Mouse (Mus musculus) stomach, postnatal 0 days (tissue): ENCODE measurements at regions not wholly inside any gene's neighbourhood (a gene's known extent, or its start where the extent isn't known, plus 50 kb on each side); places are given as distances from the start of the nearest gene placed in this dataset.

Experiments
- ATAC-seq: fragments of 200-750 bp; cut with Nextera tagmentation; 2 replicates; pipeline ENCODE4 v1.8.0; 2017; ENCODE audit not compliant: low FRiP score, low TSS enrichment
- DNase-seq: peaks from one replicate; pipeline ENCODE4 v3.0.0-alpha.2; 2016; ENCODE audit warnings: low spot score
- H3K27ac ChIP-seq: fragments of 300-500 bp; sonication (generic); replicated peaks from 2 replicates; pipeline ENCODE4 v1.5.1; 2014; ENCODE audit warnings: mild to moderate bottlenecking, control low read depth
- H3K27me3 ChIP-seq: fragments of 300-500 bp; sonication (generic); 2 replicates; pipeline ENCODE4 v1.6.1; 2014; ENCODE audit warnings: low read length; ENCODE audit not compliant: control insufficient read depth, insufficient read depth
- H3K36me3 ChIP-seq: fragments of 300-500 bp; sonication (generic); 2 replicates; pipeline ENCODE4 v1.6.1; 2014; ENCODE audit warnings: low read length, mixed read lengths; ENCODE audit not compliant: control insufficient read depth, insufficient read depth
- H3K4me1 ChIP-seq: fragments of 300-500 bp; sonication (generic); replicated peaks from 2 replicates; pipeline ENCODE4 v1.6.1; 2014; ENCODE audit warnings: antibody characterized with exemption; ENCODE audit not compliant: control insufficient read depth, insufficient read depth
- H3K4me2 ChIP-seq: fragments of 300-500 bp; sonication (generic); replicated peaks from 2 replicates; pipeline ENCODE4 v1.6.1; 2014; ENCODE audit warnings: low read depth, mild to moderate bottlenecking, control low read depth, moderate library complexity
- H3K4me3 ChIP-seq: fragments of 300-500 bp; sonication (generic); 2 replicates; pipeline ENCODE4 v1.5.1; 2014; ENCODE audit warnings: low read depth, low read length, control low read depth
- H3K9ac ChIP-seq: fragments of 300-500 bp; sonication (generic); 2 replicates; pipeline ENCODE4 v1.6.1; 2014; ENCODE audit warnings: mild to moderate bottlenecking, low read length, control low read depth, mixed read lengths
- H3K9me3 ChIP-seq: fragments of 300-500 bp; sonication (generic); 2 replicates; pipeline ENCODE4 v1.6.1; 2016; ENCODE audit warnings: low read length; ENCODE audit not compliant: control insufficient read depth
- CTCF ChIP-seq: IDR thresholded peaks from 2 replicates; pipeline ENCODE4 v1.5.1; 2016; ENCODE audit warnings: antibody characterized with exemption, low read depth, mild to moderate bottlenecking, moderate library complexity
- EP300 ChIP-seq: optimal IDR thresholded peaks from 2 replicates; pipeline ENCODE3; 2016; ENCODE audit warnings: antibody characterized with exemption
- WGBS: fragments of 180-500 bp; shearing (Covaris S2); extraction: QIAGEN DNeasy Blood & Tissue Kit; methylation state at CpG from one replicate; pipeline ENCODE4 v1.1.7; 2014; 5-methylcytosine and 5-hydroxymethylcytosine counted together

DNA sequence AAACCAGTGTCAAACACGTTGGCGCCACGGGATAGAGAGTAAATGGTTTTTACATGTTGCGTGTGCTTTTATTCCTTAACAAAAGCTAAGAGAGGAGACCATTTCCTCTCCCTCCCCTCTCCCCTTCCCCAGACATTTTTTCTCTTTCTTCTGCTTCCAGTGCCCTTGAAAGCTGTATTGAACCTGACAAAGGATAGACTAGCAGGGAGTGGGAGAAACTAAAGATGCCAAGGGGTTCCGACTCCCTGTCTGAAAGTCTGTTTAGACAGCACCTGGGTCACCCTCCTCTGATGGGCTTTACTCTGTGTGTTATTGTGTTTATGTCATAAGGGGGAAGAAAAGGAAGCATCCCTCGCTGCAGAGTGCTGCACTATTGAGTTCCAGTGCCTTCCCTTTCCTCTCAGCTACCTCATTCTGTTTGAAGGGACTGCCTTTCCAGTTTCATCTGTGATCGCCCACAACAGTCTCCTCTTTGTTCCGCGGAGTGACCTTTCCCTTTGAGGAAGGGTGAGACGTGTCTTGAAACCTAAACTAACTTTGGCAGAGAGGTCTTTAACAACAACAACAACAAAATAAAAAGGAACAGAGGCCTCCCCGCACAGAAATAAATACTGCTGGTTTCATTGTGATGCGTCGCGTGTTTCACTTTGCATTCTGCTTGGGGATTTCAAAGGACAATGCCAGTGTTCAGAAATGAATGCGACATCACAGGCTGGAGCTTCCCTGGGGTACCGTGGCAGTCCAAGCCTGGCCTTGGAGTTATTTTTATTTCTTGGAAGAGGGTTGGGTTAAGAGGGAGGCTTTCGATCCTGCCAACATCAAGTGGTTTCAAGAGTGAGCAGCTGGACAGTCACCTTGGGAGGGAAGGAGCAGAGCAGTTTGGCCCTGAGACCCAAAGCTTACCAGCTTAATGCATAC is 262.7 kb upstream of the Gcfc2 start:
- no peak overlapping the region for H3K4me3 ChIP-seq
- no peak overlapping the region for H3K4me2 ChIP-seq
- no peaks in the 10 kb centered on the region for H3K4me1 ChIP-seq
- no peaks in the 10 kb centered on the region for H3K36me3 ChIP-seq
- no peak for TF ChIP-seq CTCF
- no peak for TF ChIP-seq EP300
- no peak overlapping the region for H3K9ac ChIP-seq
- DNase-seq (no peak), ATAC-seq (no peak)
- 72% methylated on average over 17 of the region's 17 CpGs for WGBS
- H3K9me3 ChIP-seq, result no peaks in the 10 kb centered on the region
- no peak overlapping the region for H3K27ac ChIP-seq
- no peaks in the 10 kb centered on the region for H3K27me3 ChIP-seq

DNA sequence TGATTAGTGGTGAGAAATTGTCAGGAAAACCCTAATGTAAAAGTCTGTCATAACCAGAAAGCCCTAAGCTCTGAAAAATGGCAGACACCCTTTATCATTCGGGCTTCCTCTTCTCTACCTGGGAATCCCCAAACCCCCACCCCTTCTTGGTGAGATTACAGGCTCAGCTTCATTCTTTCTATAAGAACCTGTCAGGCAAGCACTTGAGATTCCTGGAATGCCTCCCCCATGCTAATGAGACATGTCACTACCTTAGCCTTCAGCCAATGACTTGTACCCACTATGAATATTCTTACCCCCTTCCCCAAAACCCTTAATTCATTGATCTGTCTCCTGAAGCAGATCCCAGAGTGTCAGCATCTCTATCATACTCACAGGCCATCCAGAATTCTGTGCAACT is 254.5 kb upstream of the Gcfc2 start:
- TF ChIP-seq EP300 (no peak), CTCF (no peak)
- Histone ChIP-seq H3K9ac (no peak overlapping the region), H3K36me3 (no peaks in the 10 kb centered on the region), H3K4me2 (no peak overlapping the region), H3K4me3 (no peak overlapping the region), H3K9me3 (no peaks in the 10 kb centered on the region), H3K27me3 (no peaks in the 10 kb centered on the region), H3K27ac (no peak overlapping the region), H3K4me1 (no peaks in the 10 kb centered on the region)
- DNase-seq, result no peak
- ATAC-seq, result no peak
- 40% methylated on average over 1 of the region's 1 CpGs for WGBS

DNA sequence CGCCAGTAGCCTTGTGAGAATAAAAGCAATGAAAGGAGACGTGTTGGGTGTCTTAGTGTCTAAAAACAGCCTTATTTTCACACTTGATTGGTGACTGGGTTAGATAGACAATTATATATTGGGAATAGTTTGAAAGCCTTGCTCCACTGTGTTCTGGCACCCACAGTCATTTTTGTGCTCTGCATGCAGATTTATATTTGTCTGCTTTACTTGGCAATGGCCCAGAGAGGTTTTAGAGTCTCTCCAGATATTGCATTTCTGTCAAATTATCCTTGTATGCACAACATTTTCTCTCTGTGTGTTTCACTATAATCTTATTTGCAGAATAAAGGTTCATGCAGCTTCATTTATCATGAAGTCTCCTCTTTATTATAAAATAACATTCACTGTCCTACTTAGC is 250.2 kb upstream of the Gcfc2 start:
- ATAC-seq (no peak), DNase-seq (no peak)
- Histone ChIP-seq H3K4me2 (no peak overlapping the region), H3K4me1 (no peaks in the 10 kb centered on the region), H3K27ac (no peak overlapping the region), H3K36me3 (no peaks in the 10 kb centered on the region), H3K4me3 (no peak overlapping the region), H3K27me3 (no peaks in the 10 kb centered on the region), H3K9me3 (no peaks in the 10 kb centered on the region), H3K9ac (no peak overlapping the region)
- TF ChIP-seq EP300 (no peak), CTCF (no peak)
- WGBS, result 67% methylated on average over 2 of the region's 2 CpGs

DNA sequence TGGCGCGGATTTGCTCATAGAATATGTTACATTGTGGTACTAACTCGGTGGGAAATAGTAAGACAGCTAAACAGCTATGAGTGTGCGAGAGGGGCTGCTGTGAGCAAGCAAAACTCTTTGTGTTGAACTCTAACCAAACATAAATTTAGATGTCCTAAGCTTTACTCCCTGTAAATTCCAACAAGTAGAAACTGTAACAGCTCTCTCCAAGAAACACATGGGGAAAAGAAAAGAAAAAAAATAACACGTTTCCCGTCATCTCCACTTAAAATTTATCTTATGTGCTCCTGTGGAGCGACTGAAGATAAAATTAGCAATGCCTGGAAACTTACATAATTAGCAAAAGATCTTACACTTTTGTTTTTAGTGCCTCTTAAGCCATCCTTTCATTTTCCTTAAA is 226.2 kb upstream of the Gcfc2 start:
- H3K27me3 ChIP-seq, result no peaks in the 10 kb centered on the region
- DNase-seq (no peak), ATAC-seq (no peak)
- 81% methylated on average over 7 of the region's 7 CpGs for WGBS
- no peak overlapping the region for H3K4me2 ChIP-seq
- no peak overlapping the region for H3K27ac ChIP-seq
- no peaks in the 10 kb centered on the region for H3K36me3 ChIP-seq
- TF ChIP-seq EP300 (no peak), CTCF (no peak)
- H3K4me3 ChIP-seq, result no peak overlapping the region
- no peaks in the 10 kb centered on the region for H3K9me3 ChIP-seq
- H3K9ac ChIP-seq, result no peak overlapping the region
- no peaks in the 10 kb centered on the region for H3K4me1 ChIP-seq

DNA sequence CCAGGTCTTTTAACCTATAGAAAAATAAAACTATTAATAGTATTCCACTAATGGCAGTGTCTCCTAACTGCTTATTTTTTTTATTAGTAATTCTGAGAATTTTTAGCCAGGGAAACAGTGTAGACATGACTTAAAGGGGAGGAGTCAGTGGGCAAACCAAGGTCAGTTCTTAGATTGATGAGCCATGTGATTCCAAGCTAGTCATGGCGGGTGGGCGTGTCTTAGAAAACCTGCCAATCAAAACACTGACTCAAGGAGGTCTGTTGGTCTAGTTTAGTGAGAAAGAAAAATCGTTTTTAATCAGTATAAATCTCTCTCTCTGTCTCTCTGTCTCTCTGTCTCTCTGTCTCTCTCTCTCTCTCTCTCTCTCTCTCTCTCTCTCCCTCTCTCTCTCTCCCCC is 225.3 kb upstream of the Gcfc2 start:
- Histone ChIP-seq H3K27ac (no peak overlapping the region), H3K4me3 (no peak overlapping the region), H3K4me2 (no peak overlapping the region), H3K36me3 (no peaks in the 10 kb centered on the region), H3K9me3 (no peaks in the 10 kb centered on the region), H3K27me3 (no peaks in the 10 kb centered on the region), H3K4me1 (no peaks in the 10 kb centered on the region), H3K9ac (no peak overlapping the region)
- no peak for ATAC-seq
- 84% methylated on average over 3 of the region's 3 CpGs for WGBS
- no peak for TF ChIP-seq EP300
- no peak for TF ChIP-seq CTCF
- DNase-seq, result no peak

DNA sequence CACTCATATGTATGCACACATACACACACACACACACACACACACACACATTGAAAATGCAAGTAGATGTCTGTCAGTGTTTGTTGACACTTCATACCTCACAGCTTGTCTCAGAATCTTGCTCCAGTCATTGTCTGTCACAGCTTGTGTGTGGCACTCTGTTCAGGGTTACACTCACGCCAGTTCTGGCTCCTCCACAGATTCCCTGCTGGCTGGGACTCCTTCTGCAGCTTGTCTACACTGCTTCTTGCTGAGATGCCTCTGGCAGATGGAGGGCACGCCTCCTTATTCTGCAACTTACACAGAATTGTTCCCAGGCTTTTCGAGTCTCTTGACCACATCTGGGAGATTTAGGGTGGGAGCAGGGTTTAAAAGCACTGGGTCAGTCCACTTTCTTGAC is 208.6 kb upstream of the Gcfc2 start:
- H3K27ac ChIP-seq, result no peak overlapping the region
- no peak overlapping the region for H3K9ac ChIP-seq
- no peak overlapping the region for H3K4me3 ChIP-seq
- WGBS, result 53% methylated on average over 3 of the region's 3 CpGs
- no peaks in the 10 kb centered on the region for H3K9me3 ChIP-seq
- ATAC-seq (no peak), DNase-seq (no peak)
- no peaks in the 10 kb centered on the region for H3K36me3 ChIP-seq
- no peaks in the 10 kb centered on the region for H3K27me3 ChIP-seq
- TF ChIP-seq EP300 (no peak), CTCF (no peak)
- H3K4me1 ChIP-seq, result no peaks in the 10 kb centered on the region
- H3K4me2 ChIP-seq, result no peak overlapping the region
